Mouse (Mus musculus) lung, adult 2 months (tissue): ENCODE data around the gene Acyp2. TPM values are rescaled to one million over a fixed set of nuclear protein-coding genes. Genes with fewer than 3 reads are reported as not detected.
"Not testable (repeated sequence)": the region's sequence is repeated elsewhere in the genome, so short reads cannot be mapped to it uniquely, and the experiment has no call there.

Source experiments
- DNase-seq: peaks from one replicate; pipeline ENCODE4 v3.0.0; 2022
- H3K4me1 ChIP-seq: fragments of 200-500 bp; 2 replicates; pipeline ENCODE4 v1.6.1; 2011; ENCODE audit warnings: low read length; ENCODE audit not compliant: control insufficient read depth, insufficient read depth
- H3K4me3 ChIP-seq: fragments of 200-500 bp; replicated peaks from 2 replicates; pipeline ENCODE3; 2011; ENCODE audit warnings: low read depth, mild to moderate bottlenecking, control low read depth, low read length; ENCODE audit errors: extremely low read depth
- CTCF ChIP-seq: fragments of 200-500 bp; IDR thresholded peaks from 2 replicates; pipeline ENCODE4 v1.5.1; 2011; ENCODE audit warnings: mild to moderate bottlenecking, low read length, control low read depth; ENCODE audit not compliant: insufficient read depth
- POLR2A ChIP-seq: fragments of 200-500 bp; IDR thresholded peaks from 2 replicates; pipeline ENCODE4 v1.6.1; 2011; ENCODE audit warnings: low read depth, mild to moderate bottlenecking, control low read depth, low read length, borderline replicate concordance; ENCODE audit errors: extremely low read depth
- WGBS: fragments of 180-500 bp; shearing (Covaris S2); methylation state at CpG from one replicate; pipeline ENCODE4 v1.1.7; 2018; 5-methylcytosine and 5-hydroxymethylcytosine counted together
- polyA plus RNA-seq: library from polyadenylated mRNA; depleted of rRNA; stranded (reverse); fragments of >200 nt; gene quantifications from 2 replicates; pipeline ENCODE4 v1.2.3, GENCODE M21; 2012

Acyp2 gene
- polyA plus RNA-seq, 1 experiment: 10.3 TPM

DNA sequence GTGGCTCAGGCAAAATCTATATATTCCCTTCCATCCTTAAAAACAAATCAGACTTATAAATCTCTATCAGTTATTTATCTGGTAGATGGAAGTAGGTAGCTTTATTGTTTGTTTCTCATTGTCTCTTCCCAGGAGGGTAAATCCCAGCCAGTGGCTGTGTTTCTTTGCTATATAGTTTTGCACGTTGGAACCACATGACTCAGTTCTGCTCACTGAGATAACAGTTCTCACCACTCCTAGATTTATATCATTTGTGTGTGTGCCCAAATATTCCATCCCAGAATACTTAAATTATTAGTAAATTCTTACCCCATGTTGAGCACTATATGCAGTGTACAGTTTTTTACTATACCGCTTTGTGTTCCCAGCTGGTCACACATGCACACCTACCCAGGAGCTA, 26.2 kb downstream of the Acyp2 start:
- 83% methylated on average over 2 of the region's 2 CpGs for WGBS
- Histone ChIP-seq H3K4me1 (no peaks in the 10 kb centered on the region), H3K4me3 (no peak overlapping the region)
- no peak for DNase-seq
- no peak for TF ChIP-seq CTCF
- no peak for TF ChIP-seq POLR2A

GRCm38 (mm10) chr11:30621386-30622363, 27.7 kb downstream of the Acyp2 start:
- H3K4me3 ChIP-seq, H3K4me1 ChIP-seq, DNase-seq: not testable (repeated sequence)
- WGBS: 94% methylated on average over 1 of the region's 1 CpGs

DNA sequence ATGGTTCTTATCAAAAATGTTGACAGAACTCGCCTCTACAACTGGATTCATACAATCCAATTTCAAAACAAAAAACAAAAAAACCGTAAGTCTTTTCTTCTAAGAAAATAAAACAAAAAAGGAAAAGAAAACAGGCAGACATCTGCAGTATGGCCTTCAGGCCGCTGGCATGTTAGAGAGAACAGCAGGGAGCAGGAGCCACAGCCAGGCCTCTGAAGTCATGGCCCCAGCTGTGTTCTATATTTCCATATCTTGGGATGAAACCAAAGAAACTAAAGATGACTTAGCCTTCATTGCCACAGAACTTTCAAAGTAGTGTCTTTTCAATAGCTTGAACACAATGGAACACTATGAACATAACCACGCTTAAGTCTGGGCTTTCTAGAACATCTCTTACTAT, 31.2 kb downstream of the Acyp2 start:
- TF ChIP-seq POLR2A (no peak), CTCF (no peak)
- H3K4me1 ChIP-seq: no peaks in the 10 kb centered on the region; the same call in 1 of the 2 replicates
- H3K4me3 ChIP-seq: no peak overlapping the region
- WGBS: 78% methylated on average over 4 of the region's 4 CpGs
- DNase-seq: no peak

DNA sequence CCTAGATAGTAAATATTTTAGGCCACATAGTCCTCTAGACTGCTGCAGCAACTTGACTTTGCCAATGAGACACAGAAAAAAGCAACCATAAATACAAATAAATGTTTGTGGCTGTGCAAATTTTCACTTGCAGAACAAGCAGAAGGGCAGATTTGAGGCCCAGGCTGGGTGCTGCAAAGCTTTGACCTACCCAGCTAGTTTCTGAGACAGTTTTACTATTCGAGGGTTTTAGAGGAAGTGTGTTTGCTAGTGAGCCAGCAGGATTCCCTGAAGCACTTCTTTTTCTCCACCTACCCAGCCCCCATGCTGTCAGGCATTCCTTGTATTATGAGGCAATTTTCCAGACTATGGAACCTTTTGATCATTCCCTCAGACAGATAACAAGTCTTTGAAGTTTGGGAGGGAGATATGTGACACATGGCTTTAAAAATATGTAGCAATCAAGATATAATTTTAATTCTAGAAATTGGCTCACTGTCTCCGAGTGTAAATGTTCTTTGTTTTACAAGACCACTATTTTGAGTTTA, 31.8 kb downstream of the Acyp2 start:
- no peak for DNase-seq
- no peak for TF ChIP-seq CTCF
- TF ChIP-seq POLR2A: no peak
- WGBS: 39% methylated on average over 2 of the region's 2 CpGs

GRCm38 (mm10) chr11:30615977-30616376, 33.4 kb downstream of the Acyp2 start:
- Histone ChIP-seq H3K4me1 (no peaks in the 10 kb centered on the region; the same call in 1 of the 2 replicates), H3K4me3 (no peak overlapping the region)
- WGBS: 96% methylated on average over 1 of the region's 1 CpGs
- no peak for TF ChIP-seq CTCF
- TF ChIP-seq POLR2A: no peak
- DNase-seq: no peak

More for the DNA sequence above, 31.8 kb downstream of the Acyp2 start:
- H3K4me1 ChIP-seq: no peaks in the 10 kb centered on the region; the same call in 1 of the 2 replicates
- H3K4me3 ChIP-seq: no peak overlapping the region

DNA sequence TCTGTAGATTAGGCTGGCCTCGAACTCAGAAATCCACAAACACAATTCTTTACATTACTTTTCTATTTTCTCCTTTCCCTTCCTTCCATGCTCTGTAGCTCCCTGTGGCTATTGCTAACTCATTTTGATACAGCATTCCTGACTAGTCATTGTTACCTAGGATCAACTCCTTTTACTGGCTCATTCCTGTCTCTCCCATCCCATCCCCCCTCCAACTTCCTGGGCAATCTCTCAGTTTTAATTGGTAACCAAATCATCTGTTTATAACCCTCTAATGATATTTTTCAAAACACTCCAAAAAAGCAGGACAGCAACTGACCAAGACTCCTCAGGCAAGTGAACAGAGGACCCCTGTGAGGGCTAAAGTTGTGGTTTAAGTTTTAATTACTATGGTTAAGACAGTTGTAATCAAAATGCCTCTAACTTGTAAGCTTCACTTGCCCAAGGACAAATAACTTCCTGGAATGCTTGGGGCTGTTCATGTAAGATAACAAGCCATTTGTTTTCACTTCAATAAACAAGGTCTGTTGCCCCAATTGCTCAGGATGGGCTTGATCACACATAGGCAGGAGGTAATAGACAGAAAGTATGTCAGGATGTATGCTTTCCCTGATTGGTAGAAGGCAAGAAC, 35.4 kb downstream of the Acyp2 start:
- no peak for DNase-seq
- 89% methylated on average over 1 of the region's 1 CpGs for WGBS
- no peak overlapping the region for H3K4me3 ChIP-seq
- H3K4me1 ChIP-seq: no peaks in the 10 kb centered on the region; the same call in 1 of the 2 replicates
- no peak for TF ChIP-seq CTCF
- no peak for TF ChIP-seq POLR2A

- no peaks in the 10 kb centered on the region; the same call in 1 of the 2 replicates for H3K4me1 ChIP-seq
- TF ChIP-seq CTCF: no peak
- TF ChIP-seq POLR2A: no peak
- H3K4me3 ChIP-seq: no peak overlapping the region
- no peak for DNase-seq
Observed at GRCm38 (mm10) chr11:30612699-30613098, 36.7 kb downstream of the Acyp2 start.

- TF ChIP-seq POLR2A (no peak), CTCF (no peak)
- Histone ChIP-seq H3K4me1 (no peaks in the 10 kb centered on the region; the same call in 1 of the 2 replicates), H3K4me3 (no peak overlapping the region)
- no peak for DNase-seq
- WGBS: 100% methylated on average over 1 of the region's 1 CpGs
Observed at GRCm38 (mm10) chr11:30609247-30609646, 40.1 kb downstream of the Acyp2 start.

DNA sequence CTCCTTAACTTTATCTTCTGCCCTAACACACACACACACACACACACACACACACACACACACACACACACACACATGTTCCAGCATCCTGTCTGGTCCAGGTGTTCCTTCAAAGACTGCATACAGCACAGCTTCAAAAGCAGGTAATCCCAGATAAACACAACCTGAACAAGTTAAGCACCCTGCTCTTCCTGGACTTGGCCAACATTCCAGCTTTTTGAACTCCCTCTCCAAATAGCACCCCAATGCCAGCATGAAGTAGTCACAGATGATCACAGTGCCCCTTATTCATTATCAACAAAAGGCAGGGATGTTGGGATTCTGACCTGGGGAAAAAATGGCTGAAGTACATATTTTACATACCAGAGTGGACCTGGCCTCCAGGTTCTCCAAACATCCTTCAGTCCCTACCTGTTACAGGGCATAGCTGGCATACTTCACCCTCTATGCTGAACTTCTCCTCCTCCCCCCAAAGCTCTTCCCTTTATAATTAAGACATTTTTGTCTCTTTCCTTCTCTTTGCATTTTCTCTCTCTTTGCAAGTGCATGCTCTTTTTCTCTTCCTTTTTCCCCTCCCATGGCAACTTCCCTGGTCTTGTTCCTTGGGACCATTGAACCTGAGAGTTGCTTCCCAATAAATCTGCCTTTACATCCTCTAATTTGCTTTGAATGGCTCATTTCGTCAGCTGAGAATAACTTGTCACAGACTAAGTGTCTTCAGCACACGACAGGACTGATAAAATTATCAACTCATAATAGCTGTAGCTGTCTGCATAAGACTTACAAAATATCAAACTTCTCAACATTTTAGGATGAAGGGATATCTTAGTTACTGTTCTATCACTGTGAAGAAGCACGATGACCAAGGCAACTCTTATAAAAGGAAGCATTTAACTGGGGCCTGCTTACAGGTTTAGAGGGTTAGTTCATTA, 41.5 kb downstream of the Acyp2 start:
- no peaks in the 10 kb centered on the region for H3K4me1 ChIP-seq
- no peak for TF ChIP-seq CTCF
- no peak overlapping the region for H3K4me3 ChIP-seq
- 74% methylated on average over 3 of the region's 3 CpGs for WGBS
- DNase-seq: no peak
